Mouse (Mus musculus): ENCODE results near the gene Eps15.

Gene Eps15

GRCm38 (mm10) chr4:109430854-109431253 lies 150.8 kb downstream of the Eps15 start:
- in situ Hi-C loops (cut with MboI, MseI), result loop anchor here in 1 of 2 experiments (5.0 kb wide), 1 partner anchor 296 kb away; no protein-coding TSS in a partner anchor

- in situ Hi-C loops (cut with MboI, MseI), result loop anchor here in 1 of 2 experiments (5.0 kb wide), 1 partner anchor 294 kb away; no protein-coding TSS in a partner anchor
These were observed 152.8 kb downstream of the Eps15 start for GRCm38 (mm10) chr4:109432668-109433375.

DNA sequence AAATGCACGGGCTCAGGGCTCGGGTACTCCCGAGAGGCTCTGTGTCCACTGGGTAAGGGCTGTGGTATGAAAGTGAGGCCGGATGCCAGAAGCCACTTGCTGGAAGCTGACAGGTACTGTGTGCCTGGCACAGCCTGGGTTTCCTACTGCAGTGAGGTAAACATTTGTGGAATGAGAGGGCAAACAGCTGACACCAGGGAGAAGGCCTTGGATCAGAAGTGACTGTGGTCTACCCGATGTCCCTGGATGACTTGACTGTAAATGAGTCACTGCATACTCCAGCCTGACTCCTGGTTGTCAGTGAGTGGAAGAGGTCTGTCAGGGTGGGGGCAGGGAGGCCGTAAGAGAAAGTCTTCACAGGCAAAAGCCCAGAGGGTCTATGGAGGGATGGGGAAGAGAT lies 153.6 kb downstream of the Eps15 start:
- in situ Hi-C loops (cut with MboI, MseI), result loop anchor here in 1 of 2 experiments (5.0 kb wide), 1 partner anchor 294 kb away; no protein-coding TSS in a partner anchor

DNA sequence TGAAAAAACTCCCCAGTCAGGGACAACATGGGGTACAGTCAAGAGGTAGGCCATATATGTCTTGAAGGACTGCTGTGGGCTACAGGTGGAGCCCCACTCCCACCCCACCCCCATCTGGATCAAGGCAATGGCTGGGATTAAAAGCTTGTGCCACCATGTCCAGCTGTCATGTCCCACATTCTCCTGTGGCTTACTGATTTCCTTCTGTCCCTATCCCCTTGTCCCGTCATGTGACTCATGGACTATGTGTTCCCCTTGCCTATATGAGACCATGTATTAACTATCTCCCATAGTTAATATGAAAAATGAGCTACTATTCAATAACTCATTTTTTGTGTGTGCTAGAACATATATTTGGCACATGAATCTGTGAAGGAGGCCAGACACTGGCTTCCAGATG lies 154.2 kb downstream of the Eps15 start:
- in situ Hi-C loops (cut with MboI, MseI), result loop anchor here in 1 of 2 experiments (5.0 kb wide), 1 partner anchor 293 kb away; no protein-coding TSS in a partner anchor
